Mouse (Mus musculus) kidney, adult 8-10 months (tissue): ENCODE data around the gene Mex3a.

Experiments used
- DNase-seq, 2 experiments: peaks; one replicate each; pipeline ENCODE4 v3.0.0; 2022

Gene Mex3a

DNA sequence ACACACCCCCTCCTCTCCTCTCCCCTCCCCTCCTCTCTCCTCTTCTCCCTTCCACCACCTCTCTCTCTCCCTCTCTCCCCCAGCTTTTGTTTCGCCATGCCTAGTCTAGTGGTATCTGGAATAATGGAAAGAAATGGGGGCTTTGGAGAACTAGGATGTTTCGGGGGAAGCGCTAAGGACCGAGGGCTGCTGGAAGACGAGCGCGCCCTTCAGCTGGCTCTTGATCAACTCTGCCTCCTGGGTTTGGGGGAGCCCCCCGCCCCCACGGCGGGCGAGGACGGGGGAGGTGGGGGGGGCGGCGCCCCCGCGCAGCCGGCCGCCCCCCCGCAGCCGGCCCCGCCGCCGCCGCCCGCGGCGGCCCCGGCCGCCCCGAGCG is at the start of gene Mex3a:
TSS of gene Mex3a (plus strand) at position 97 of the 376 bp plus-strand sequence.
- no peak for DNase-seq

GRCm38 (mm10) chr3:88483141-88483540 is 49.1 kb upstream of the Mex3a start:
- no peak for DNase-seq

DNA sequence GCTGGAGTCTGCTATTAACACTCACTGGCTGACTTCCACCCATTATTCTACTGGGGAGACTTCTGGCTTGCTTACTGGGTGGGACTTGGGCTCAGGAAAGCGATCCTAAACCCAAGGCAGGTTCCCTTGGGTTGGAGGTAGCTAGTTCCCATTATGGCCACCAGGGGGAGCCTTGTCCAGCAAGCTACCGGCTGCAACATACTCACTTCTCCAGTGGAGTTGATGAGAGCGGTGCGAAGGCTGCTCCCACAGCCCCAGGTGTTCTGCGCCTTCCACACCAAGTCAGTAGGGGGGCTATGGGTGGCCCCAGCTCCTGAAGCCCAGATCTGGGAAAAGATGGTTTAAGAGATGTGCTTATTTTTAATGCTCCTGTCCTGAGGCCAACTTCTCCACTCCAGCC is 48.6 kb upstream of the Mex3a start:
- DNase-seq: peak; percentile 47 to 78

DNA sequence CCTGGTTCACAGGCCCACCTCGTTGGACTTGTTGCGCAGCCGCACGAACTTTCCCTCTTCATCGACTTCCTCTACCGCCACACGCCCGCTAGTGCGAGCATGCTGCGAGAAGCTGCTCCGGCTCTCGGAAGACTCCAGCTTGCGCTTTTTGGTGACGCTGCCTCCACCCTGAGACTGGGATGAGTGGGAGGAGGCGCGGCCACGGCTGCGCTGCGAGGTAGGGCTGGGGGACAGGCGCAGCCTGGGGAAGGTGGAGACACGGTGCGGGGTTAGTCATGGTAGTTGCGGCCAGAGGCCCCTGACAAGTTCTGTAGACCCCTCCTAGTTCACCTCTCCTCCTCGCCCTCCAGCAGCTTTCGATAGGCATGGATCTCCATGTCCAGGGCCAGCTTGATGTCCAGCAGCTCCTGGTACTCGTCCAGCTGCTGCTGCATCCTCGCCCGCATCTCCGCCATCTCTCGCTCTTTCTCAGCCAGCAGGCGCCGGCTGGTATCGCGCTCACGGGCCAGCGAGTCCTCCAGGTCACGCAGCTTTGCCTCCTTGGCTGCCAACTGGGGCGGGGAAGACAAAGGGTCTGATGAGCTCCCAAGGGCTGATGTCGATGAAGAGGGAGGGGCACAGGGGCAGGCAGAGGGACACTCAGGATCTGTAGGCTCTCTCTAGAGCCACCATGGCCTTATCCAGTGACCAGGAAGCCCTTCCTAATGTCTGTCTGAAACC is 47.4 kb upstream of the Mex3a start:
- no peak for DNase-seq

DNA sequence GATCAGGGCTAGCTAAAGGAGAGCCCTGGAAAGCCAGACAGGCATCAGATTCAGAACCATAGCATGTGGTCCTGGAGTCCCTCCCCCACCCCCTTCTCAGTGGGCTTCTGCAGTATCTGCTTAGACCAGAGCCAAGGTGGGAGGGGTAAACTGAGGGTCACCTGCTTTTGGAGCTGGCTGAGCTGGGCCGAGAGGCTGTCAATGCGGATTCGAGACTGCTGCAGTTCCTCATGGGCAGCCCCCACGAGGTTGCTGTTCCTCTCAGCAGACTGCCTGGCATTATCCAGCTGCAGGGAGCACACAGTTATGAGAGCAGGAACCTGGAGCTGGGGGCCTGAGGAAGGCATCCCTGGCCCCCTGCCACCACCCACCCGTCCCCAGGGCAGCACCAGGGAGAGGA is 46.2 kb upstream of the Mex3a start:
- DNase-seq: no peak

GRCm38 (mm10) chr3:88486887-88487286 is 45.3 kb upstream of the Mex3a start:
- DNase-seq: no peak

- no peak for DNase-seq
Observed at GRCm38 (mm10) chr3:88487396-88487795, 44.8 kb upstream of the Mex3a start.

- no peak for DNase-seq
Observed at GRCm38 (mm10) chr3:88493706-88494582, 38.3 kb upstream of the Mex3a start.

DNA sequence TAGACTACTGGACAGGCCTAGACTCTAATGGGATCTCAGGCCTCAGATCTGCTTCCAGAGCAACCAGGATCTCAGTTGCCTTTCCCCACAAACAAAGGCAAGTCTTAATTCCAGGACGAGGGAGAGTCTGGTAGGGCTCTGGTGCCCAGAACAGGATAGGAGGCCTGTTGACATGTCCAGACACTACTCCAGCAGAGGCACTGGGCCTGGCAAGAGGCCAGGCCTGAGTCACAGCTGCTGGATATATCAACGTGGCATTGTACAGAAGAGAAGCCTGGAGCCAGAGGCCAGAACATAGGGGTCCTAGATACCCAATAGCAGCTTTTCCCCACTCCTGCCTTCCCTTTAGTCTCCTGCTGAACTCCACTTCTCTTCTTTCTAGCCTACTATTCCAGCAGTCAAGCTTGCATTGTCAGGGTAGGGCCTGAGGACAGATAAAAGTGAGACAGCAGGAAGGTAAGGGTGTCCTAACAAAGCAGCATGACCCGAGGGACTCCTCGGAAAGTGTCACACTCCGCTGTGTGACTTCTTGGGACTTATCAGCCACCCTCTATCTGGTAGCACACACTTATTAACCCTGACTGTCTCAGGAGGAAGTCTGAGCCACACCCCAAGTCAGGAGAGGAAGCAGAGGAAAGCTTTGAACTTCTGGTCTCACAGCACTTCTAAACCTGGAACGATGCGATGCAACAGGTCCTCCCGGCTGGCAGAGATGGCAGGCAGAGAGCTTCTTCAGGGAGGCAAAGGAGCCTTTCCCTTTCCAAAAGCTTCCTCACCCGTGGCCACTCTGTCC is 37.2 kb upstream of the Mex3a start:
- no peak for DNase-seq

- DNase-seq: no peak
Observed at GRCm38 (mm10) chr3:88495741-88496415, 36.3 kb upstream of the Mex3a start.

DNA sequence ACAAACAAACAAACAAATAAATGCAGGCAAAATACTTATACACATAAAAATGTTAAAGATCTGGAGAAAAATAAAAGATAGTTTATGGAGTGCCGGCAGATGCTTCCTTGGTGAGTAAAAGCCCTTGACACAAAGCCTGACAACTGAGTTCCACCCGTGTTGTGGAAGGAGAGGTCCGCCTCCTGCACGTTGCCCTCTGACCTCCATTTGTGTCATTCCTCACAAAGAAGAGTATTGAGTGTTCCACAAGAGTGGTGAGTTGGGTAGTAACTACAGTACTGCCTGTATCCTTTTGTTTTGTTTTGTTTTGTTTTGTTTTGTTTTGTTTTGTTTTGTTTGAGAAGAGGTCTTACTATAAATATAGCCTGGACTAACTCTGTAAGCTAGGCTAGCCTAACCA is 32.6 kb upstream of the Mex3a start:
- DNase-seq: no peak

DNA sequence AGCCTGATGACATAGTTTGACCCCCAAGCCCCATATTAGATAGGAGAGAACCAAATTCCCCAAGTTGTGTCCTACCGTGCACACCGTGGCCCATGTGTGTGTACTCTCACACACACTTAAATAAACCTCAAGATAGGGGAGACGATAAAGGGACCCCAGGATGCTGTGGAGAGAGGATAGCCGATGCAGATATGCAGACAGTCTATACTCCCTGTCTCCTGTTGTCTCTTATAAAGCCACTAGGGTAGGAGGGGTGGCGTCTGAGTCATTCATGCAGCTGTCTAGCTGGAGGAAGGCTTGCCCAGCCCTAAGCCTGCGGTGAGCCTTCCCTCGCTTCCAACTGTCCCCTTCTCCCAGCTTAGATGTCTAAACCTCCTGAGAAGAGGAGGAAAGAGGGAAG is 32.1 kb upstream of the Mex3a start:
- no peak for DNase-seq

DNA sequence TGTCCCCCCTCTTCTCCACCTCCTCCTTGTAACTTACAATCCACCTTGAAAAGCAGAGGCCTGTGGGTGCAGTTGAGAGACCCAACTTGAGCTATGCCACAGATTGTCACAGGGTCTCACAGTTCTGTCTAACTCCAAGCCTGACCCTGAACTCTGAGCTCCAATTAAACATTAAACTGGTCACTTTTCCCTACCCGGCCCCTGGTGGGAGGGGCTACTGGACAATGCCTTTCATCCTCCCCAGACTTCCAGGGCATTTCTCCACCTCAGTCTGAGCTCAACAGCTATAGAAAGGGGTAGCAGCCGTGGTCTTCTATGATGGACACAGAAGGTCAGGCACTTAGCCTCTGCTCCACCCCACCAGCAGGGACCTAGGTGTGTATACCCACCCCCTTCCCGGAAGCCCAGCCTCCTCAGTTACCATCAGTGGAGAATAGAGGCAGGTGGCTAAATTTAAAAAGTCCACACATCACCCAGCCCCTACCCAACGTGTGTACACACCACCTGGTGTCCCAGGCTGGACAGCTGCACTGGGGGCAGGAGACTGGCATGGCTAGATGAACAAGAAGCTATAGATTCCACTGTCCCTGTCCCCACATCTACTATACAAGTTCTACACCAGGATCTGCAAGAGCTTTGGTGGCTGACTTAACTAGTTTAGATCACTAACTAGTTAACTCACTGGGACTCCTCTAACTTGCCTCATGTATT is 31.4 kb upstream of the Mex3a start:
- peak; percentile 76 to 79 for DNase-seq

DNA sequence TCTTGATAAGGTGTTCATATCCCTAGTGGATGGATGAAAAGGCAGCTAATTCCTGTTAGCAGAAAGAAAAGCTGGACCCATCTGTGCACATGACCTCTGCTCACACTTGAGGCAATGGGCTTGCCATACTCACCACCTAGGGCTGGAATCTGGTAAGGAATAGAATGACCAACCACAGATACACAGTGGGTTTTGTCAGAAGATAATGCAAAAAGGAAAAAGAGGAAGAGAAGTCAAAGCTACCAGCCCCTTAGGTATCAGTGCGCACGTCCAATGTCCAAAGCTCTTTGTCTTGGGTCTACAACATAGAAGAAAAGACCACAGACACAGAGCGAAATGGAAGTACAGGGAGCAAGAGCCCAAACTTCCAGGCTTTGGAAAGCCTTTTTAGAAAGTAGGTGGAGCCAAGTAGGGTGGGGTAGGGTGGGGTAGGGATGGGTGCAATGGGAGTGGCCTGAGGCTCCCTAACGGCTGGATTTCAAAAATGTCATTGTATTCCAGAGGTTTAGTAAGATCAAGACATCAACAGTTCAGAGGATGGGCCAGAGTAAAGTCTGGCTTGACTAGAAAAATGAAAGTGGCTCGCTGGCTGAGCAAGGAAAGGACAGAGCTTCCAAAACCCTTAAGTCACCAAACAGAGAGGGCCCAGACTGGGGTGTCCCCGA is 30.7 kb upstream of the Mex3a start:
- no peak for DNase-seq

- peak; percentile 47 to 50 for DNase-seq
Observed at GRCm38 (mm10) chr3:88502031-88502571, 30.1 kb upstream of the Mex3a start.

- DNase-seq: peak; percentile 94 to 96
Observed at GRCm38 (mm10) chr3:88502641-88503504, 29.3 kb upstream of the Mex3a start.

DNA sequence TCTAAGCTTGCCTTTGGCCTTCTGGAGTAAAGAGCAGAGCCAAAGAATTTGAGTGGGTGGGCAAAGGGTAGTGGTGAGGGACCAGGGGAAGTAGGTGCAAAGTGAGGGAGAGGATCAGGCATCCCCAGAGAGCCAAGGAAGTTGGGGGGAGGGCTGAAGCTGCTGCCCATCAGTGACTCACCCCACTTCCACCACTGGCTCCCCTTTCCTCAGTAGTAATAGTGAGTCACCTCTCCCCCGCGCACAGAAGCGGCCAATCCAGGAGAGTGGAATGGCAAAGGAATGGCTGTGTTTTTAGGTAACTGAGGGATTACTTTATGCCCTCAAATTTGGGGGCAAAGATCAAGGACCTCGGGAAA is 28.7 kb upstream of the Mex3a start:
- DNase-seq: no peak

DNA sequence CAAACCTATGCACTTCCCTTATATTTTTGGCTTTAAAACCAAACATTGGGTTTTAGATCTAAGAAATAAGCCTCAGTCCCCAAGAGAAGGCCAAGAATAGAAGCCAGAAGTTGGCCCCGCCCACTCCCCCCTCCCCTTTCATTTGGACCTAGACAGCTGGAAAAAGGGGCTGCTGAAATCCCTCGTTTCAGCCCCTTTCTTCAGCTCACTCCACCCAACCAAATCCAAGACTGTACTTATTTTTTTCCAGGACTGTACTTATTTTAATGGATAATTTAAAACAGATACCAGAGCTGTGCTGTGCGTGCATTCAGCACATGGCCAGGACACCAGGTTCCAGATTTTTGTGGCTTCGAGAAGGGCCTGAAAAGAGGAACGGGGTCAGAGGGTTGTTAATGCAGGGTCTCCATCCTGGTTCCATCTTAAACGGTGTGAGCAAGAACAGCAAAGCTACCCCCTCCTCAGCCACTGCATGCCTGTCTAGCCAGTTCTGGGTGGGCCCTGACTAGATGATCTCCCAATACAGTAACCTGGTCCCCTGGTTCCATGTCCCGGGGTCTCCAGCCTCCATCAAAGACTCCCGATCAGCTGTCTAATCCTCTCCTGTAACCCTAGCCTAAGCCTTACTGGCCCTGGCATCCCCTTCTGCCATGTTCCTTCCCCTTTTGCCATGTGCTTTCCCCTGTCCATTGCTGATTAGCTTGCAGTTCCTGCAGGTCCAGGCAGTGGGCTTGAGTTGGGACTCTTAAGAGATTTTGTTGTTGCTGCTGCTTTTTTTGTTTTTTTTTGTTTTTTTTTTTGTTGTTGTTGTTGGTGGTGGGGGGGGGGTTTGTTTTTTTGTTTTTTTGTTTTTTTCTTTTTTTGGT is 28.1 kb upstream of the Mex3a start:
- DNase-seq: no peak

GRCm38 (mm10) chr3:88505081-88505480 is 27.1 kb upstream of the Mex3a start:
- DNase-seq: no peak
